Mouse (Mus musculus): Measurements from ENCODE around the gene Gm10282.

DNA sequence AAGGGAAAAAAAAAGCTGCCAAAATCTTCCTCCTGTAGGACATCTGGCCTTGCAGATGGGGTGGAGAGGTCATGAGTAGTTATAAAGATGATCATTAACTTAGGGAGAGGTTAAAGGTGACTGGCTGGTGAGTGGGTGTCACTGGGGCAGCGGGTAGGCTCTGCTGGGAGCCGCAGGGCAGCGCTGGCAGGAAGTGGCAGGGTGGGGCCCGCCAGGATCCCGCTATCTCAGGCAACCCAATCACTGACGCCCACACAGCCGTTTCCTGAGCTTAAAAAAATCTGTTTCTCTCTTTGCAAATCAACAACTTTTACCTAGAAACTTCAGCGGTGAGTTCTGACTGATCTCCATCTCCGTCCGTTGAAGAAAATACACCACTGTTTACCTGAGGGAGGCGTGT lies 49.2 kb upstream of the Gm10282 start:
- TF ChIP-seq CHD1 (IDR thresholded peaks at IDR 0.05; ENCODE audit: low read depth, low read length) = no peak
- TF ChIP-seq CTCF (conservative IDR thresholded peaks at IDR 0.05 in 1 of 2, IDR thresholded peaks at IDR 0.05 in 1 of 2; ENCODE audit: low read depth in 2 of 2, low read length in 2 of 2) = no peak
- no peak for TF ChIP-seq MAFK (IDR thresholded peaks at IDR 0.05; ENCODE audit: insufficient replicate concordance, low read length)
- TF ChIP-seq MEF2A (IDR thresholded peaks at IDR 0.05; ENCODE audit: borderline replicate concordance, low read depth, low read length) = no peak
- TF ChIP-seq JUND (conservative IDR thresholded peaks at IDR 0.05; ENCODE audit: low read depth, low read length) = no peak
- TF ChIP-seq RCOR1 (conservative IDR thresholded peaks at IDR 0.05; ENCODE audit: low read depth, low read length) = no peak
- TF ChIP-seq EP300 (IDR thresholded peaks at IDR 0.05; ENCODE audit: low read length) = no peak
- no peak for TF ChIP-seq MAX (IDR thresholded peaks at IDR 0.05; ENCODE audit: low read length)
- no peak for TF ChIP-seq SMC3 (IDR thresholded peaks at IDR 0.05; ENCODE audit: low read depth, low read length)
